In genomic region chr4:102655331-102655730, GRCm38 (mm10) we compare ENCODE assay signal across 26 mouse cellular contexts.
"Had no signal": no experiment of that assay in that cellular context is flagged by ENCODE, and none has a peak within 500 bp of the region (broad histone marks: within the 10 kb centered on the region; RNA-seq: fewer than 3 reads in every experiment).

No protein-coding gene starts in this region.

- H3K27me3 ChIP-seq: heart, embryonic 12.5 days; hindbrain, embryonic 12.5 days; intestine, embryonic 15.5 days; liver, embryonic 13.5 days; liver, embryonic 15.5 days had no signal

- ATAC-seq: hindbrain, embryonic 16.5 days; inflammation-experienced regulatory T-cells, adult 6 months; intestine, embryonic 15.5 days; intestine, postnatal 0 days; liver, postnatal 0 days had no signal

- H3K4me1 ChIP-seq: heart, embryonic 10.5 days; heart, embryonic 12.5 days; hindbrain, embryonic 12.5 days; intestine, embryonic 15.5 days; limb, embryonic 10.5 days; limb, embryonic 12.5 days; liver, embryonic 13.5 days; liver, embryonic 15.5 days had no signal

- H3K4me2 ChIP-seq: heart, embryonic 12.5 days; hindbrain, embryonic 12.5 days; hindbrain, embryonic 14.5 days; intestine, embryonic 15.5 days; limb, embryonic 12.5 days; liver, embryonic 11.5 days; liver, embryonic 13.5 days; liver, embryonic 15.5 days had no signal

- H3K4me3 ChIP-seq: heart, embryonic 10.5 days; heart, embryonic 12.5 days; hindbrain, embryonic 12.5 days; intestine, embryonic 15.5 days; layer of hippocampus, adult 2 months; left cerebral cortex, adult 2 months; limb, embryonic 10.5 days; limb, embryonic 12.5 days; liver, embryonic 13.5 days; liver, embryonic 15.5 days had no signal

- H3K36me3 ChIP-seq: heart, embryonic 10.5 days; heart, embryonic 12.5 days; hindbrain, embryonic 12.5 days; intestine, embryonic 15.5 days; limb, embryonic 10.5 days; limb, embryonic 12.5 days; liver, embryonic 13.5 days; liver, embryonic 15.5 days had no signal

- H3K9ac ChIP-seq: heart, embryonic 12.5 days; hindbrain, embryonic 12.5 days; hindbrain, embryonic 14.5 days; intestine, embryonic 15.5 days; limb, embryonic 12.5 days; liver, embryonic 13.5 days; liver, embryonic 15.5 days; liver, postnatal 0 days had no signal

- H3K27ac ChIP-seq: heart, embryonic 10.5 days; hindbrain, embryonic 12.5 days; hindbrain, embryonic 14.5 days; intestine, embryonic 15.5 days; layer of hippocampus, adult 2 months; left cerebral cortex, adult 2 months; limb, embryonic 10.5 days; limb, embryonic 12.5 days; liver, embryonic 13.5 days; liver, embryonic 15.5 days had no signal

- DNase-seq: gastrocnemius, postnatal 14 days; gastrocnemius, postnatal 36 days; heart, adult 18-20 months; heart, postnatal 10 days; kidney, adult 18-20 months; kidney, adult 8-10 months; kidney, postnatal 10 days; kidney, postnatal 25 days; kidney, postnatal 4 days; liver; liver, embryonic 13.5 days; liver, postnatal 0 days had no signal

- H3K9me3 ChIP-seq: heart, embryonic 10.5 days; heart, embryonic 12.5 days; hindbrain, embryonic 12.5 days; intestine, embryonic 15.5 days; limb, embryonic 10.5 days; limb, embryonic 12.5 days; liver, embryonic 13.5 days; liver, embryonic 15.5 days had no signal
